Mouse (Mus musculus): ENCODE measurements around the gene Bid. TPM values are rescaled to one million over a fixed set of nuclear protein-coding genes. Genes with fewer than 3 reads are reported as not detected.
A peak's percentile ranks its signal among the peaks of the same experiment; 100 is the strongest.

The Bid gene
- total and polyA plus RNA-seq, 3 experiments: 28.2 to 50.2 TPM; not detected in 1

DNA sequence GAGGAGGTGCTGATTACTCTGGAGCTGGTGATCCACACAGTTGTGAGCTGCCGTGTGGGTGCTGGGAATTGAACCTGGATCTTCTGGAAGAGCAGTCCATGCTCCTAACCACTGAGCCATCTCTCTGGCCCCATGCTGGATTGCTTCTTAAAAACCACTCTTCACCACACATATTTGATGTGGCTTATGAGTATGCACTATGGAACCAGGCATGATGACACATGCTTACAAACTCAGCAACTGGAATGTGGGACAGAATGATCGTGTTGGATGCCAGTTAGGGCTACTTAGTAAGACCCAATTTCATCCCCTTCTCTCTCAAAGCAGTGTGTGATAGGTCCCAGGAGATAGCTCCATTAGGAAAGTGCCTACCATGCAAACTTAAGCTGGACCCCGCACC, 56.6 kb downstream of the Bid start:
- Histone ChIP-seq H3K27ac (ENCODE audit: control insufficient read depth, low read depth, low read length) (no peak overlapping the region), H3K4me3 (ENCODE audit: control insufficient read depth in 1 of 2, insufficient read depth in 1 of 2, low read depth in 2 of 2, low read length in 2 of 2) (no peak overlapping the region), H3K9me3 (replicated peaks; ENCODE audit: insufficient read depth, low read length) (no peaks in the 10 kb centered on the region), H3K79me2 (ENCODE audit: control insufficient read depth, insufficient read depth, low read length, poor library complexity) (peaks cover 23% of the 10 kb centered on the region), H3K4me1 (ENCODE audit: control insufficient read depth in 1 of 2, insufficient read depth in 2 of 2, low read length in 2 of 2) (peaks cover 3% of the 10 kb centered on the region in 2 experiments), H3K36me3 (ENCODE audit: control insufficient read depth in 1 of 2, insufficient read depth in 2 of 2, low read length in 2 of 2) (peaks cover 7 to 41% of the 10 kb centered on the region in 2 experiments), H3K9ac (ENCODE audit: control insufficient read depth, low read depth, low read length, poor library complexity, severe bottlenecking) (no peak overlapping the region), H3K27me3 (ENCODE audit: control insufficient read depth in 1 of 2, insufficient read depth in 2 of 2, low read length in 2 of 2) (no peaks in the 10 kb centered on the region)
- TF ChIP-seq TAL1 (IDR thresholded peaks at IDR 0.05; ENCODE audit: low read length) (no peak), ETS1 (IDR thresholded peaks at IDR 0.05; ENCODE audit: low read depth, low read length) (no peak), NELFE (IDR thresholded peaks at IDR 0.05; ENCODE audit: low read depth, low read length) (no peak), CTCF (IDR thresholded peaks at IDR 0.05 in 2 of 3, conservative IDR thresholded peaks at IDR 0.05 in 1 of 3; ENCODE audit: control insufficient read depth in 1 of 3, insufficient read depth in 1 of 3, low read depth in 2 of 3, low read length in 3 of 3, poor library complexity in 1 of 3, severe bottlenecking in 1 of 3) (no peak), MXI1 (IDR thresholded peaks at IDR 0.05; ENCODE audit: low read depth, low read length) (no peak), POLR2AphosphoS5 (IDR thresholded peaks at IDR 0.05; ENCODE audit: borderline replicate concordance, low read depth, low read length) (no peak), BHLHE40 (IDR thresholded peaks at IDR 0.05; ENCODE audit: borderline replicate concordance, low read depth, low read length) (no peak), MAZ (IDR thresholded peaks at IDR 0.05; ENCODE audit: low read depth, low read length) (no peak), HCFC1 (IDR thresholded peaks at IDR 0.05; ENCODE audit: low read depth, low read length) (no peak), ZNF384 (IDR thresholded peaks at IDR 0.05; ENCODE audit: low read depth, low read length) (no peak), EP300 (IDR thresholded peaks at IDR 0.05; ENCODE audit: low read depth in 1 of 2, low read length in 2 of 2) (no peak), NRF1 (IDR thresholded peaks at IDR 0.05; ENCODE audit: insufficient read depth, low read depth, low read length, poor library complexity, severe bottlenecking) (no peak), CHD2 (IDR thresholded peaks at IDR 0.05; ENCODE audit: low read length) (no peak), GATA1 (IDR thresholded peaks at IDR 0.05; ENCODE audit: low read depth, low read length) (no peak), SIN3A (IDR thresholded peaks at IDR 0.05; ENCODE audit: low read length) (no peak), JUND (IDR thresholded peaks at IDR 0.05; ENCODE audit: low read depth, low read length) (no peak), RCOR1 (IDR thresholded peaks at IDR 0.05; ENCODE audit: low read depth, low read length) (no peak), POLR2A (IDR thresholded peaks at IDR 0.05; ENCODE audit: control insufficient read depth in 1 of 2, insufficient read depth in 1 of 2, low read depth in 1 of 2, low read length in 2 of 2, poor library complexity in 1 of 2) (no peak)
- DNase-seq (ENCODE audit: low read depth, low spot score): no peak

DNA sequence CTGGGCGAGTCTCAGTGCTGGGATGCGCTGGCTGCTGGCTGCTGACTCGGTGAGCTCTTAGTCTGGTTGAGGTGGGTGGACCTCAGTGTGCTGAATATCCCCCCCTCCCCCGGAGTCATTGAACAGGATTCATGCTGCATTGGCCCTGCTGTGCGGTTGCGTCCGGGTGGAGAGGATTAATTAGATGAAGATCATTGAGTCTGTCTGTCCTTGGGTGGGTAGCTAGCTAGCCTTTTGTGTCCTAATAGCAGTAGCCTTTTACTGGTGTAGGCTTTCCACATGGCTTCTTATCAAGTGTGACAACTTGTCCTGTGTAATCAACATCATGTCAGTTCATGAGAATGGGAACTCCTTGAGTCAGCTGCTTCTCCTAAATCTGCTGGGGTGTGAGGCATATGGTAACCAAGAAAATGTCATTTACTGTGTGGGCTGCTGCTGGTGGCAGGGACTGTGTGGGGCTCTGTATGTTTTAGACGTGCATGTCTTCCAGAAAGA, 58.4 kb downstream of the Bid start:
- no peak for DNase-seq (ENCODE audit: low read depth, low spot score)
- H3K27ac ChIP-seq (ENCODE audit: control insufficient read depth, low read depth, low read length): no peak overlapping the region
- peaks cover 17 to 35% of the 10 kb centered on the region in 2 experiments for H3K36me3 ChIP-seq (ENCODE audit: control insufficient read depth in 1 of 2, insufficient read depth in 2 of 2, low read length in 2 of 2)
- no peak overlapping the region for H3K4me3 ChIP-seq (ENCODE audit: control insufficient read depth in 1 of 2, insufficient read depth in 1 of 2, low read depth in 2 of 2, low read length in 2 of 2)
- H3K9me3 ChIP-seq (replicated peaks; ENCODE audit: insufficient read depth, low read length): no peaks in the 10 kb centered on the region
- H3K27me3 ChIP-seq (ENCODE audit: control insufficient read depth in 1 of 2, insufficient read depth in 2 of 2, low read length in 2 of 2): no peaks in the 10 kb centered on the region
- peaks cover 24% of the 10 kb centered on the region for H3K79me2 ChIP-seq (ENCODE audit: control insufficient read depth, insufficient read depth, low read length, poor library complexity)
- no peak overlapping the region for H3K9ac ChIP-seq (ENCODE audit: control insufficient read depth, low read depth, low read length, poor library complexity, severe bottlenecking)
- TF ChIP-seq CHD1 (IDR thresholded peaks at IDR 0.05; ENCODE audit: low read depth, low read length) (no peak), MYC (IDR thresholded peaks at IDR 0.05; ENCODE audit: low read depth, low read length) (0 out of 2 replicates have a peak, but pooled peaks have one; percentile 17), CTCF (IDR thresholded peaks at IDR 0.05 in 2 of 3, conservative IDR thresholded peaks at IDR 0.05 in 1 of 3; ENCODE audit: control insufficient read depth in 1 of 3, insufficient read depth in 1 of 3, low read depth in 2 of 3, low read length in 3 of 3, poor library complexity in 1 of 3, severe bottlenecking in 1 of 3) (no peak), JUND (IDR thresholded peaks at IDR 0.05; ENCODE audit: low read depth, low read length) (no peak), GATA1 (IDR thresholded peaks at IDR 0.05; ENCODE audit: low read depth, low read length) (peak; percentile 43; the same call in 1 of the 2 replicates), GABPA (IDR thresholded peaks at IDR 0.05; ENCODE audit: low read depth, low read length) (no peak), MAX (IDR thresholded peaks at IDR 0.05; ENCODE audit: low read length) (no peak), ETS1 (IDR thresholded peaks at IDR 0.05; ENCODE audit: low read depth, low read length) (peak; percentile 83), TCF12 (IDR thresholded peaks at IDR 0.05; ENCODE audit: low read depth, low read length) (0 out of 2 replicates have a peak, but pooled peaks have one; percentile 6), MXI1 (IDR thresholded peaks at IDR 0.05; ENCODE audit: low read depth, low read length) (peak; percentile 72; the same call in 1 of the 2 replicates), SIN3A (IDR thresholded peaks at IDR 0.05; ENCODE audit: low read length) (peak; percentile 65)
- peaks cover 8 to 12% of the 10 kb centered on the region in 2 experiments for H3K4me1 ChIP-seq (ENCODE audit: control insufficient read depth in 1 of 2, insufficient read depth in 2 of 2, low read length in 2 of 2)

Data from MEL (cell line).